Mouse (Mus musculus): ENCODE measurements at regions not wholly inside any gene's neighbourhood (a gene's known extent, or its start where the extent isn't known, plus 50 kb on each side); places are given as distances from the start of the nearest gene placed in this dataset.

- no peak overlapping the region for H3K9ac ChIP-seq (ENCODE audit: low read length)
- no peaks in the 10 kb centered on the region for H3K27me3 ChIP-seq (ENCODE audit: control insufficient read depth, insufficient read depth, low read depth, low read length)
- no peaks in the 10 kb centered on the region for H3K36me3 ChIP-seq (ENCODE audit: control insufficient read depth, insufficient read depth, low read length)
- no peak overlapping the region for H3K27ac ChIP-seq (ENCODE audit: low read length)
- ATAC-seq (ENCODE audit: low read depth), result no peak
- no peak overlapping the region for H3K4me3 ChIP-seq (ENCODE audit: low read length)
- no peaks in the 10 kb centered on the region for H3K4me1 ChIP-seq (replicated peaks; ENCODE audit: control insufficient read depth, insufficient read depth, low read length)
- H3K4me2 ChIP-seq (ENCODE audit: low read depth, low read length), result no peak overlapping the region
- no peaks in the 10 kb centered on the region for H3K9me3 ChIP-seq (ENCODE audit: control insufficient read depth, low read length)
- WGBS, result 77% methylated on average over 4 of the region's 4 CpGs
These were observed 129.7 kb downstream of the Tfap2a start for GRCm38 (mm10) chr13:40608526-40608925.

- H3K4me2 ChIP-seq (ENCODE audit: low read depth, low read length), result peak overlapping the region; percentile 49
- 27% methylated on average over 25 of the region's 25 CpGs for WGBS
- no peak overlapping the region for H3K9ac ChIP-seq (ENCODE audit: low read length)
- H3K9me3 ChIP-seq (ENCODE audit: control insufficient read depth, low read length), result no peaks in the 10 kb centered on the region
- no peak overlapping the region for H3K27ac ChIP-seq (ENCODE audit: low read length)
- ATAC-seq (ENCODE audit: low read depth), result no peak
- no peaks in the 10 kb centered on the region for H3K36me3 ChIP-seq (ENCODE audit: control insufficient read depth, insufficient read depth, low read length)
- H3K4me3 ChIP-seq (ENCODE audit: low read length), result peak overlapping the region; percentile 33
- no peaks in the 10 kb centered on the region for H3K27me3 ChIP-seq (ENCODE audit: control insufficient read depth, insufficient read depth, low read depth, low read length)
- no peaks in the 10 kb centered on the region for H3K4me1 ChIP-seq (replicated peaks; ENCODE audit: control insufficient read depth, insufficient read depth, low read length)
These were observed 131.5 kb downstream of the Tfap2a start for GRCm38 (mm10) chr13:40606405-40607271.

- peak overlapping the region; percentile 33 for H3K4me3 ChIP-seq (ENCODE audit: low read length)
- ATAC-seq (ENCODE audit: low read depth), result no peak
- H3K9ac ChIP-seq (ENCODE audit: low read length), result no peak overlapping the region
These were observed 132.3 kb downstream of the Tfap2a start for GRCm38 (mm10) chr13:40605686-40606404.

GRCm38 (mm10) chr13:40574981-40575745 is 163.0 kb downstream of the Tfap2a start:
- no peaks in the 10 kb centered on the region for H3K27me3 ChIP-seq (ENCODE audit: control insufficient read depth, insufficient read depth, low read depth, low read length)
- no peaks in the 10 kb centered on the region for H3K36me3 ChIP-seq (ENCODE audit: control insufficient read depth, insufficient read depth, low read length)
- H3K9ac ChIP-seq (ENCODE audit: low read length), result no peak overlapping the region
- 86% methylated on average over 12 of the region's 12 CpGs for WGBS
- no peak overlapping the region for H3K4me3 ChIP-seq (ENCODE audit: low read length)
- no peaks in the 10 kb centered on the region for H3K9me3 ChIP-seq (ENCODE audit: control insufficient read depth, low read length)
- no peak overlapping the region for H3K27ac ChIP-seq (ENCODE audit: low read length)
- no peak for ATAC-seq (ENCODE audit: low read depth)
- H3K4me1 ChIP-seq (replicated peaks; ENCODE audit: control insufficient read depth, insufficient read depth, low read length), result no peaks in the 10 kb centered on the region
- no peak overlapping the region for H3K4me2 ChIP-seq (ENCODE audit: low read depth, low read length)

More at GRCm38 (mm10) chr13:40605686-40606404, 132.3 kb downstream of the Tfap2a start:
- Histone ChIP-seq H3K4me1 (replicated peaks; ENCODE audit: control insufficient read depth, insufficient read depth, low read length) (no peaks in the 10 kb centered on the region), H3K4me2 (ENCODE audit: low read depth, low read length) (peak overlapping the region; percentile 49), H3K27ac (ENCODE audit: low read length) (no peak overlapping the region), H3K36me3 (ENCODE audit: control insufficient read depth, insufficient read depth, low read length) (no peaks in the 10 kb centered on the region), H3K9me3 (ENCODE audit: control insufficient read depth, low read length) (no peaks in the 10 kb centered on the region), H3K27me3 (ENCODE audit: control insufficient read depth, insufficient read depth, low read depth, low read length) (no peaks in the 10 kb centered on the region)
- 40% methylated on average over 16 of the region's 16 CpGs for WGBS

- H3K4me3 ChIP-seq (ENCODE audit: low read length), result no peak overlapping the region
- H3K9me3 ChIP-seq (ENCODE audit: control insufficient read depth, low read length), result no peaks in the 10 kb centered on the region
- H3K27ac ChIP-seq (ENCODE audit: low read length), result no peak overlapping the region
- H3K36me3 ChIP-seq (ENCODE audit: control insufficient read depth, insufficient read depth, low read length), result no peaks in the 10 kb centered on the region
- no peak for ATAC-seq (ENCODE audit: low read depth)
- WGBS, result 63% methylated on average over 5 of the region's 5 CpGs
- H3K4me1 ChIP-seq (replicated peaks; ENCODE audit: control insufficient read depth, insufficient read depth, low read length), result no peaks in the 10 kb centered on the region
- H3K27me3 ChIP-seq (ENCODE audit: control insufficient read depth, insufficient read depth, low read depth, low read length), result no peaks in the 10 kb centered on the region
- H3K9ac ChIP-seq (ENCODE audit: low read length), result no peak overlapping the region
- no peak overlapping the region for H3K4me2 ChIP-seq (ENCODE audit: low read depth, low read length)
These were observed 168.7 kb downstream of the Tfap2a start for GRCm38 (mm10) chr13:40569461-40569860.

- Histone ChIP-seq H3K9me3 (ENCODE audit: control insufficient read depth, low read length) (no peaks in the 10 kb centered on the region), H3K4me3 (ENCODE audit: low read length) (no peak overlapping the region), H3K27ac (ENCODE audit: low read length) (no peak overlapping the region), H3K9ac (ENCODE audit: low read length) (no peak overlapping the region), H3K4me2 (ENCODE audit: low read depth, low read length) (no peak overlapping the region), H3K4me1 (replicated peaks; ENCODE audit: control insufficient read depth, insufficient read depth, low read length) (no peaks in the 10 kb centered on the region), H3K36me3 (ENCODE audit: control insufficient read depth, insufficient read depth, low read length) (no peaks in the 10 kb centered on the region), H3K27me3 (ENCODE audit: control insufficient read depth, insufficient read depth, low read depth, low read length) (no peaks in the 10 kb centered on the region)
- 73% methylated on average over 3 of the region's 3 CpGs for WGBS
- ATAC-seq (ENCODE audit: low read depth), result no peak
These were observed 170.4 kb downstream of the Tfap2a start for GRCm38 (mm10) chr13:40567821-40568220.

GRCm38 (mm10) chr13:40564351-40564750 is 173.8 kb downstream of the Tfap2a start:
- no peaks in the 10 kb centered on the region for H3K9me3 ChIP-seq (ENCODE audit: control insufficient read depth, low read length)
- H3K9ac ChIP-seq (ENCODE audit: low read length), result no peak overlapping the region
- no peak overlapping the region for H3K4me2 ChIP-seq (ENCODE audit: low read depth, low read length)
- no peak for ATAC-seq (ENCODE audit: low read depth)
- no peaks in the 10 kb centered on the region for H3K36me3 ChIP-seq (ENCODE audit: control insufficient read depth, insufficient read depth, low read length)
- no peaks in the 10 kb centered on the region for H3K4me1 ChIP-seq (replicated peaks; ENCODE audit: control insufficient read depth, insufficient read depth, low read length)
- no peaks in the 10 kb centered on the region for H3K27me3 ChIP-seq (ENCODE audit: control insufficient read depth, insufficient read depth, low read depth, low read length)
- H3K4me3 ChIP-seq (ENCODE audit: low read length), result no peak overlapping the region
- H3K27ac ChIP-seq (ENCODE audit: low read length), result no peak overlapping the region

- no peak for ATAC-seq (ENCODE audit: low read depth)
- H3K4me3 ChIP-seq (ENCODE audit: low read length), result no peak overlapping the region
- no peaks in the 10 kb centered on the region for H3K4me1 ChIP-seq (replicated peaks; ENCODE audit: control insufficient read depth, insufficient read depth, low read length)
- H3K27me3 ChIP-seq (ENCODE audit: control insufficient read depth, insufficient read depth, low read depth, low read length), result no peaks in the 10 kb centered on the region
- H3K9ac ChIP-seq (ENCODE audit: low read length), result no peak overlapping the region
- no peak overlapping the region for H3K4me2 ChIP-seq (ENCODE audit: low read depth, low read length)
- no peaks in the 10 kb centered on the region for H3K36me3 ChIP-seq (ENCODE audit: control insufficient read depth, insufficient read depth, low read length)
- no peaks in the 10 kb centered on the region for H3K9me3 ChIP-seq (ENCODE audit: control insufficient read depth, low read length)
- WGBS, result 70% methylated on average over 7 of the region's 7 CpGs
- no peak overlapping the region for H3K27ac ChIP-seq (ENCODE audit: low read length)
These were observed 183.8 kb downstream of the Tfap2a start for GRCm38 (mm10) chr13:40554368-40554767.

GRCm38 (mm10) chr13:40525501-40525900 is 164.3 kb upstream of the Ofcc1 start:
- Histone ChIP-seq H3K9ac (ENCODE audit: low read length) (no peak overlapping the region), H3K36me3 (ENCODE audit: control insufficient read depth, insufficient read depth, low read length) (no peaks in the 10 kb centered on the region), H3K27ac (ENCODE audit: low read length) (no peak overlapping the region), H3K4me3 (ENCODE audit: low read length) (no peak overlapping the region), H3K27me3 (ENCODE audit: control insufficient read depth, insufficient read depth, low read depth, low read length) (no peaks in the 10 kb centered on the region), H3K9me3 (ENCODE audit: control insufficient read depth, low read length) (no peaks in the 10 kb centered on the region), H3K4me2 (ENCODE audit: low read depth, low read length) (no peak overlapping the region), H3K4me1 (replicated peaks; ENCODE audit: control insufficient read depth, insufficient read depth, low read length) (no peaks in the 10 kb centered on the region)
- ATAC-seq (ENCODE audit: low read depth), result no peak
